Mouse (Mus musculus) heart, embryonic 14.5 days (tissue): ENCODE results near the gene Sort1. TPM values are rescaled to one million over a fixed set of nuclear protein-coding genes. Genes with fewer than 3 reads are reported as not detected.
"Not testable (repeated sequence)": the region's sequence is repeated elsewhere in the genome, so short reads cannot be mapped to it uniquely, and the experiment has no call there.

Source experiments
- ATAC-seq: fragments of 200-750 bp; cut with Nextera tagmentation; 2 replicates; pipeline ENCODE4 v1.8.0; 2017; ENCODE audit warnings: low read depth, moderate TSS enrichment; ENCODE audit not compliant: insufficient number of reproducible peaks, insufficient read depth, low FRiP score
- H3K27ac ChIP-seq, 2 experiments: fragments of 200-500 bp in 1 of 2; fragments of 300-500 bp in 1 of 2; sonication (generic) in 1 of 2; replicated peaks in 1 of 2; 2 replicates each; pipeline ENCODE4 v1.5.1; 2012 to 2014; ENCODE audit warnings: low read depth in 2 of 2, low read length in 2 of 2, control low read depth in 1 of 2, mild to moderate bottlenecking in 1 of 2, mixed read lengths in 1 of 2; ENCODE audit not compliant: control insufficient read depth in 1 of 2, insufficient read depth in 1 of 2
- H3K27me3 ChIP-seq: fragments of 300-500 bp; sonication (generic); 2 replicates; pipeline ENCODE4 v1.6.1; 2014; ENCODE audit warnings: mild to moderate bottlenecking, low read length, control low read depth; ENCODE audit not compliant: control insufficient read depth, insufficient read depth
- H3K36me3 ChIP-seq: fragments of 300-500 bp; sonication (generic); 2 replicates; pipeline ENCODE4 v1.6.1; 2014; ENCODE audit warnings: mild to moderate bottlenecking, control low read depth, low read length, mixed read lengths; ENCODE audit not compliant: control insufficient read depth, insufficient read depth
- H3K4me1 ChIP-seq, 2 experiments: fragments of 200-500 bp in 1 of 2; fragments of 300-500 bp in 1 of 2; sonication (generic) in 1 of 2; 2 replicates each; pipeline ENCODE4 v1.6.1; 2012 to 2014; ENCODE audit warnings: low read length in 2 of 2, control low read depth in 1 of 2, mixed read lengths in 1 of 2; ENCODE audit not compliant: control insufficient read depth in 2 of 2, insufficient read depth in 2 of 2
- H3K4me2 ChIP-seq: fragments of 300-500 bp; sonication (generic); 2 replicates; pipeline ENCODE4 v1.6.1; 2014; ENCODE audit warnings: mild to moderate bottlenecking, low read length
- H3K4me3 ChIP-seq, 2 experiments: fragments of 200-500 bp in 1 of 2; fragments of 300-500 bp in 1 of 2; sonication (generic) in 1 of 2; 2 replicates each; pipeline ENCODE4 v1.5.1; 2012 to 2014; ENCODE audit warnings: low read length in 2 of 2, mild to moderate bottlenecking in 2 of 2, control low read depth in 1 of 2, low read depth in 1 of 2, moderate library complexity in 1 of 2; ENCODE audit not compliant: control insufficient read depth in 1 of 2, insufficient read depth in 1 of 2
- H3K9ac ChIP-seq: fragments of 300-500 bp; sonication (generic); 2 replicates; pipeline ENCODE4 v1.6.1; 2014; ENCODE audit warnings: mild to moderate bottlenecking, low read length
- H3K9me3 ChIP-seq: fragments of 300-500 bp; sonication (generic); 2 replicates; pipeline ENCODE4 v1.6.1; 2016; ENCODE audit warnings: low read length, control low read depth; ENCODE audit not compliant: control insufficient read depth
- WGBS: fragments of 180-500 bp; shearing (Covaris S2); extraction: QIAGEN DNeasy Blood & Tissue Kit; methylation state at CpG from one replicate; pipeline ENCODE4 v1.1.7; 2014; 5-methylcytosine and 5-hydroxymethylcytosine counted together
- polyA plus RNA-seq: library from polyadenylated mRNA; unstranded; fragments of >200 nt; fragmentation: Nextera tagmentation; extraction: Ambion mirVana; gene quantifications from 2 replicates; pipeline ENCODE4 v1.2.1, GENCODE M21; 2014

Sort1 gene
- polyA plus RNA-seq: 19.3 and 21.4 TPM in 2 replicates

GRCm38 (mm10) chr3:108283781-108284601, at the start of gene Sort1:
Sort1 (plus strand) TSS chr3:108284082.
- H3K9me3 ChIP-seq: no peaks in the 10 kb centered on the region
- no peaks in the 10 kb centered on the region for H3K27me3 ChIP-seq
- peak; percentile 97 for ATAC-seq
- peaks cover 20 to 39% of the 10 kb centered on the region in 2 experiments for H3K4me1 ChIP-seq
- H3K27ac ChIP-seq: peak within 1 kb of the TSS; percentile 55 to 79
- H3K4me2 ChIP-seq: peak within 1 kb of the TSS; percentile 70
- H3K36me3 ChIP-seq: peaks cover 14% of the 10 kb centered on the region
- peak within 1 kb of the TSS; percentile 89 for H3K9ac ChIP-seq
- peak within 1 kb of the TSS; percentile 88 for H3K4me3 ChIP-seq
- WGBS: under 1% methylated on average over 72 of the region's 109 CpGs

- H3K27me3 ChIP-seq, ATAC-seq, H3K9ac ChIP-seq, H3K36me3 ChIP-seq, H3K4me3 ChIP-seq, H3K4me1 ChIP-seq, H3K9me3 ChIP-seq, H3K4me2 ChIP-seq, H3K27ac ChIP-seq: not testable (repeated sequence)
- WGBS: 84% methylated on average over 4 of the region's 4 CpGs
Measured at GRCm38 (mm10) chr3:108237474-108238102, 46.3 kb upstream of the Sort1 start.

- no peaks in the 10 kb centered on the region for H3K4me1 ChIP-seq
- no peaks in the 10 kb centered on the region for H3K36me3 ChIP-seq
- H3K4me3 ChIP-seq: no peak overlapping the region
- H3K9ac ChIP-seq: no peak overlapping the region
- H3K27me3 ChIP-seq: no peaks in the 10 kb centered on the region
- H3K4me2 ChIP-seq: no peak overlapping the region
- 84% methylated on average over 3 of the region's 3 CpGs for WGBS
- no peak overlapping the region for H3K27ac ChIP-seq
- no peaks in the 10 kb centered on the region for H3K9me3 ChIP-seq
- no peak for ATAC-seq
Measured at GRCm38 (mm10) chr3:108241243-108241839, 42.5 kb upstream of the Sort1 start.

- H3K36me3 ChIP-seq: no peaks in the 10 kb centered on the region
Measured at GRCm38 (mm10) chr3:108246857-108247256, 37.0 kb upstream of the Sort1 start.

GRCm38 (mm10) chr3:108256719-108257637, 26.9 kb upstream of the Sort1 start, which contains the start of gene Psma5:
Psma5 (plus strand) TSS chr3:108256926.
- H3K4me3 ChIP-seq: peak within 1 kb of the TSS; percentile 85 to 96
- peaks cover 0 to 24% of the 10 kb centered on the region in 2 experiments; a peak in 2 of 4 replicates for H3K4me1 ChIP-seq
- H3K4me2 ChIP-seq: peak within 1 kb of the TSS; percentile 83
- WGBS: under 1% methylated on average over 79 of the region's 79 CpGs
- peak; percentile 97 for ATAC-seq
- H3K9ac ChIP-seq: peak within 1 kb of the TSS; percentile 93
- no peaks in the 10 kb centered on the region for H3K27me3 ChIP-seq
- no peaks in the 10 kb centered on the region for H3K9me3 ChIP-seq
- peaks cover 6% of the 10 kb centered on the region for H3K36me3 ChIP-seq
- H3K27ac ChIP-seq: peak within 1 kb of the TSS in 1 of 2 experiments; percentile 56; a peak in 3 of 4 replicates

More at GRCm38 (mm10) chr3:108246857-108247256, 37.0 kb upstream of the Sort1 start:
- H3K9me3 ChIP-seq: no peaks in the 10 kb centered on the region
- no peak overlapping the region for H3K4me2 ChIP-seq
- ATAC-seq: no peak
- WGBS: 84% methylated on average over 2 of the region's 2 CpGs
- H3K4me1 ChIP-seq: no peaks in the 10 kb centered on the region
- no peaks in the 10 kb centered on the region for H3K27me3 ChIP-seq
- H3K4me3 ChIP-seq: no peak overlapping the region
- H3K27ac ChIP-seq: no peak overlapping the region
- H3K9ac ChIP-seq: no peak overlapping the region

- 62% methylated on average over 3 of the region's 3 CpGs for WGBS
- no peak for ATAC-seq
- no peak overlapping the region for H3K27ac ChIP-seq
Measured at GRCm38 (mm10) chr3:108257831-108258500, 25.9 kb upstream of the Sort1 start.

More at GRCm38 (mm10) chr3:108257831-108258500, 25.9 kb upstream of the Sort1 start:
- peaks cover 0 to 24% of the 10 kb centered on the region in 2 experiments; a peak in 2 of 4 replicates for H3K4me1 ChIP-seq
- peak overlapping the region; percentile 71 to 96; a peak in 3 of 4 replicates for H3K4me3 ChIP-seq
- H3K36me3 ChIP-seq: peaks cover 14% of the 10 kb centered on the region
- peak overlapping the region; percentile 83 for H3K4me2 ChIP-seq
- peak overlapping the region; percentile 93 for H3K9ac ChIP-seq
- no peaks in the 10 kb centered on the region for H3K9me3 ChIP-seq
- no peaks in the 10 kb centered on the region for H3K27me3 ChIP-seq
